Mouse (Mus musculus) limb, embryonic 14.5 days (tissue): ENCODE data around the gene Gm17622. TPM values are rescaled to one million over a fixed set of nuclear protein-coding genes. Genes with fewer than 3 reads are reported as not detected.

Experiments
- ATAC-seq: fragments of 200-750 bp; cut with Nextera tagmentation; 2 replicates; pipeline ENCODE4 v1.8.0; 2017; ENCODE audit warnings: low read depth, moderate number of reproducible peaks, moderate TSS enrichment; ENCODE audit not compliant: low FRiP score
- DNase-seq: peaks from one replicate; pipeline ENCODE4 v3.0.0-alpha.2; 2015; ENCODE audit warnings: low spot score
- H3K27ac ChIP-seq: fragments of 300-500 bp; sonication (generic); replicated peaks from 2 replicates; pipeline ENCODE4 v1.5.1; 2014; ENCODE audit warnings: low read depth, mild to moderate bottlenecking, low read length, moderate library complexity, mixed read lengths
- H3K27me3 ChIP-seq: fragments of 300-500 bp; sonication (generic); 2 replicates; pipeline ENCODE4 v1.6.1; 2014; ENCODE audit warnings: low read length, mixed read lengths; ENCODE audit not compliant: control insufficient read depth, insufficient read depth
- H3K36me3 ChIP-seq: fragments of 300-500 bp; sonication (generic); 2 replicates; pipeline ENCODE4 v1.6.1; 2014; ENCODE audit warnings: mild to moderate bottlenecking, low read length, moderate library complexity, mixed read lengths; ENCODE audit not compliant: control insufficient read depth, insufficient read depth
- H3K4me1 ChIP-seq: fragments of 300-500 bp; sonication (generic); 2 replicates; pipeline ENCODE4 v1.6.1; 2014; ENCODE audit warnings: antibody characterized with exemption, low read length, mixed read lengths; ENCODE audit not compliant: control insufficient read depth, insufficient read depth
- H3K4me2 ChIP-seq: fragments of 300-500 bp; sonication (generic); replicated peaks from 2 replicates; pipeline ENCODE4 v1.6.1; 2014; ENCODE audit warnings: low read depth, mild to moderate bottlenecking, low read length, moderate library complexity; ENCODE audit not compliant: severe bottlenecking
- H3K4me3 ChIP-seq: fragments of 300-500 bp; sonication (generic); replicated peaks from 2 replicates; pipeline ENCODE4 v1.5.1; 2014; ENCODE audit warnings: low read length
- H3K9ac ChIP-seq: fragments of 300-500 bp; sonication (generic); 2 replicates; pipeline ENCODE4 v1.6.1; 2014; ENCODE audit warnings: mild to moderate bottlenecking, low read depth, low read length, moderate library complexity; ENCODE audit not compliant: severe bottlenecking
- H3K9me3 ChIP-seq: fragments of 300-500 bp; sonication (generic); 2 replicates; pipeline ENCODE4 v1.6.1; 2016; ENCODE audit warnings: low read length; ENCODE audit not compliant: control insufficient read depth
- POLR2A ChIP-seq: fragments of 200-500 bp; IDR thresholded peaks from 2 replicates; pipeline ENCODE4 v1.8.0; 2012; ENCODE audit warnings: inconsistent platforms, mild to moderate bottlenecking, moderate library complexity, borderline replicate concordance; ENCODE audit not compliant: insufficient read depth, insufficient read length; ENCODE audit errors: extremely low read depth
- WGBS: fragments of 180-500 bp; shearing (Covaris S2); extraction: QIAGEN DNeasy Blood & Tissue Kit; methylation state at CpG from one replicate; pipeline ENCODE4 v1.1.7; 2014; 5-methylcytosine and 5-hydroxymethylcytosine counted together
- polyA plus RNA-seq, 2 experiments: library from polyadenylated mRNA; depleted of rRNA in 1 of 2; stranded (reverse) in 1 of 2; unstranded in 1 of 2; fragments of >200 nt; fragmentation: Nextera tagmentation in 1 of 2; extraction: Ambion mirVana in 1 of 2; gene quantifications; 2 replicates each; pipeline versions ENCODE4 v1.2.1 to v1.2.3; 2012 to 2014

The Gm17622 gene
- polyA plus RNA-seq, 2 experiments: not detected

GRCm38 (mm10) chr13:96530064-96530463 lies 39.5 kb downstream of the Gm17622 start:
- Histone ChIP-seq H3K9ac (no peak overlapping the region), H3K4me3 (no peak overlapping the region), H3K9me3 (no peaks in the 10 kb centered on the region), H3K36me3 (no peaks in the 10 kb centered on the region), H3K27ac (no peak overlapping the region), H3K4me2 (no peak overlapping the region), H3K4me1 (0 out of 2 replicates have a peak, but pooled peaks cover 3% of the 10 kb centered on the region), H3K27me3 (no peaks in the 10 kb centered on the region)
- WGBS: 92% methylated on average over 9 of the region's 9 CpGs
- ATAC-seq: no peak
- TF ChIP-seq POLR2A: no peak
- DNase-seq: no peak

DNA sequence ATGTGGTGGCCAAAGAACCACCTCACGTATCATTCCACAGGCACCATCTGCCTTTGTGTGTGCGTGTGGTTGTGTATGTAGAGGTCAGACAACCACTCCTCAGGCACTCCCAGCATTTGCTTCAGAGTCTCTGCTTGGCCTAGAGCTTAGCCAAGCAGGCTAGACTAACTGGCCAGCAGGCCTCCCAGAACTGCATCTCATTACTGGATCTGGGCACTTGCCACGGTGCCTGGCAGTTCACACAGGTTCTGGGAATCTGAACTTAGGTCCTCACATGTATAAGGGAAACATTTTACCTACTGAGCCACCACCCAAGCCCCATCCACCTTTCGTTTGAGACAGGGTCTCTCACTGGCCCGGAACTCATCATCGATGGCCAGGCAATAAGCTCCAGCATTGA lies 41.6 kb downstream of the Gm17622 start:
- WGBS: 83% methylated on average over 6 of the region's 6 CpGs
- DNase-seq: no peak
- no peak for ATAC-seq
- Histone ChIP-seq H3K9me3 (no peaks in the 10 kb centered on the region), H3K4me3 (no peak overlapping the region), H3K4me2 (no peak overlapping the region), H3K27me3 (no peaks in the 10 kb centered on the region), H3K4me1 (0 out of 2 replicates have a peak, but pooled peaks cover 3% of the 10 kb centered on the region), H3K9ac (no peak overlapping the region), H3K36me3 (no peaks in the 10 kb centered on the region), H3K27ac (no peak overlapping the region)
- TF ChIP-seq POLR2A: no peak

DNA sequence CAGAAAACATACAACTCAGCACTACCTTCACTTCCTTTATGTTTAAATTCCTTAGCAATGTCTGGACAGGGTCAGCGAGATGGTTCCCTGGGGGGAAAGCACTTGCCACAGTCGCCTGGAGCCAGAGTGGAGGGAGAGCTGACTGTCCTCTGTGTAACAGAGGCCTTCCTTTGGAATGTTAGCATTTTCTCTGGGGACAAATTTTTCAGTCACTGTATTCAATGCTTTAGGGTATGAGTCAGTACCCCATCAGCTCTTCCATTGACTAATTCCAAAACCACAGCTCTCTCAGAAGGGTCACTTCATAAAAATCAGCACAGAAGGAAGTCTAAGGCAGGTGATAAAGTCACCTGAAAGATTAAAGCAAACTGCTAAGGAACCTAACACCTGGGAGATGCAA lies 43.2 kb downstream of the Gm17622 start:
- no peaks in the 10 kb centered on the region for H3K9me3 ChIP-seq
- no peak overlapping the region; the same call in 1 of the 2 replicates for H3K27ac ChIP-seq
- H3K4me1 ChIP-seq: 0 out of 2 replicates have a peak, but pooled peaks cover 3% of the 10 kb centered on the region
- no peak overlapping the region for H3K4me2 ChIP-seq
- no peak overlapping the region for H3K9ac ChIP-seq
- H3K36me3 ChIP-seq: no peaks in the 10 kb centered on the region
- TF ChIP-seq POLR2A: no peak
- no peak for DNase-seq
- 56% methylated on average over 2 of the region's 2 CpGs for WGBS
- H3K27me3 ChIP-seq: no peaks in the 10 kb centered on the region
- H3K4me3 ChIP-seq: no peak overlapping the region
- ATAC-seq: no peak

DNA sequence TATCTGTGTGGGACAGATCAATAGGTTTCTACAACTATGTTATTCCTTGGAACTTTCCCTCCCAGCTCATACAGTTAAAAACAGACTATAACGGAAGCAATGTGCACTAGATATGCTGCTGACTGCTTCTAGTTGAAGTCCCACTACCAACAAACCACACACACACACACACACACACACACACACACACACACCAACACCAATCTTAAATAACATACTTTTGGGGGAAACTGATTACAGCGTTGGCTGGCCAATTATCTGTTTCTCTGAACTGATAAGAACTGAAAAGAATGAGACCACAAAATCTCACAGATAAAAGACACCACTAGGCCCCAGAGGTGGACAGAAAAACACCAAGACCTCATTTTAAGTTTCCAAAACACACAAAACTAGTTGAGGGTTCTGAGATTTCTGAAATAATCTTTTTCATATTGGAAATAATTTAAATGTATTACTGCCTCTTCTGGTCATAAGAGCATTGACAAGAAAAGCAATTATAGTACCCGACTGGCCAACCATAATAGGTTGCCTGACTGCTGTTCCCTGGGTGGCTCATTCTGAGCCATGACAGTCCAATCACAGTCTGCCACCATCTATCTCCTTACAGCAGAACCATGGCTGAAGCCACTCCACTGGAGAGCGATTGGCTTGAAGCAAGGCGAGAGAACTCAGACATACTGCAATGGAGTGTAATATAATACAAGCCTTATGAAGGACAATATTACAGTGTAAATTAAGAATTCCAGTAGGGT lies 46.5 kb downstream of the Gm17622 start:
- H3K4me1 ChIP-seq: 0 out of 2 replicates have a peak, but pooled peaks cover 3% of the 10 kb centered on the region
- H3K4me2 ChIP-seq: no peak overlapping the region
- no peak overlapping the region for H3K27ac ChIP-seq
- 82% methylated on average over 5 of the region's 5 CpGs for WGBS
- no peak for ATAC-seq
- no peak for DNase-seq
- H3K9me3 ChIP-seq: no peaks in the 10 kb centered on the region
- no peaks in the 10 kb centered on the region for H3K36me3 ChIP-seq
- TF ChIP-seq POLR2A: no peak
- no peak overlapping the region for H3K9ac ChIP-seq
- H3K27me3 ChIP-seq: no peaks in the 10 kb centered on the region
- H3K4me3 ChIP-seq: no peak overlapping the region

DNA sequence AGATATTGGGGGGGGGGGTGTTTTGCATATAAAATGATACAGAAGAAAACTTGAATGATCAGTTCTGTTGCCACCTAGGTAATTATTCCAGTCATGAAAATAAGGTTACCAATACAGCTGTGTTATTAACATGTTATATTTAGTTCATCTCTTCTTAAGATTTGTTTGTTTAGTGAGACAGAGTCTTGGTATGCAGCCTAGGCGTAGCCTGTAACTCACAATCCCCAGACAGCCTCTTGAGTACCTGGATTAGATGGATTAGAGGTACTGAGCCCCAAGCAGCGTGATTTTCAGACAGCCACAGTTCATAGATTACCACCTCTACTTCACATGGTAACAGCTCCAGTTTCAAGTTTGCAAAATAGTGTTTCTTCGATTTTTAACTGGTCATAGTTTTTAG lies 47.6 kb downstream of the Gm17622 start:
- no peak for ATAC-seq
- Histone ChIP-seq H3K4me3 (no peak overlapping the region), H3K27me3 (no peaks in the 10 kb centered on the region), H3K27ac (no peak overlapping the region), H3K9ac (no peak overlapping the region), H3K9me3 (no peaks in the 10 kb centered on the region), H3K36me3 (no peaks in the 10 kb centered on the region), H3K4me2 (no peak overlapping the region), H3K4me1 (0 out of 2 replicates have a peak, but pooled peaks cover 3% of the 10 kb centered on the region)
- WGBS: 77% methylated on average over 3 of the region's 3 CpGs
- no peak for DNase-seq
- no peak for TF ChIP-seq POLR2A

Other genes with a start within 250 kb of the Gm17622 start
- gene Poc5, start 102.4 kb upstream of the Gm17622 start, polyA plus RNA-seq (2012; rRNA removed): 12.0 and 12.8 TPM in 2 replicates
- 15.7 and 16.9 TPM in 2 replicates for gene Poc5, start 102.4 kb upstream of the Gm17622 start, polyA plus RNA-seq (2014; fragmentation: Nextera tagmentation; extraction: Ambion mirVana)
- 0.24 and 0.30 TPM in 2 replicates for gene Ankdd1b, start 19.5 kb upstream of the Gm17622 start, polyA plus RNA-seq (2012; rRNA removed)
- 0.14 TPM in 1 of 2 replicates, not detected in the other for gene Ankdd1b, start 19.5 kb upstream of the Gm17622 start, polyA plus RNA-seq (2014; fragmentation: Nextera tagmentation; extraction: Ambion mirVana)
- gene Polk, start 51.8 kb downstream of the Gm17622 start, polyA plus RNA-seq (2012; rRNA removed): 7.2 and 9.8 TPM in 2 replicates
- 9.6 and 11.2 TPM in 2 replicates for gene Polk, start 51.8 kb downstream of the Gm17622 start, polyA plus RNA-seq (2014; fragmentation: Nextera tagmentation; extraction: Ambion mirVana)
- gene Col4a3bp, start 51.9 kb downstream of the Gm17622 start, polyA plus RNA-seq (2012; rRNA removed): 15.6 and 19.8 TPM in 2 replicates
- 10.4 and 11.0 TPM in 2 replicates for gene Col4a3bp, start 51.9 kb downstream of the Gm17622 start, polyA plus RNA-seq (2014; fragmentation: Nextera tagmentation; extraction: Ambion mirVana)
- gene Hmgcr, start 180.2 kb downstream of the Gm17622 start, polyA plus RNA-seq (2012; rRNA removed): 40.9 and 45.3 TPM in 2 replicates
- 65.8 and 72.2 TPM in 2 replicates for gene Hmgcr, start 180.2 kb downstream of the Gm17622 start, polyA plus RNA-seq (2014; fragmentation: Nextera tagmentation; extraction: Ambion mirVana)